Mouse (Mus musculus): ENCODE measurements at regions not wholly inside any gene's neighbourhood (a gene's known extent, or its start where the extent isn't known, plus 50 kb on each side); places are given as distances from the start of the nearest gene placed in this dataset.

DNA sequence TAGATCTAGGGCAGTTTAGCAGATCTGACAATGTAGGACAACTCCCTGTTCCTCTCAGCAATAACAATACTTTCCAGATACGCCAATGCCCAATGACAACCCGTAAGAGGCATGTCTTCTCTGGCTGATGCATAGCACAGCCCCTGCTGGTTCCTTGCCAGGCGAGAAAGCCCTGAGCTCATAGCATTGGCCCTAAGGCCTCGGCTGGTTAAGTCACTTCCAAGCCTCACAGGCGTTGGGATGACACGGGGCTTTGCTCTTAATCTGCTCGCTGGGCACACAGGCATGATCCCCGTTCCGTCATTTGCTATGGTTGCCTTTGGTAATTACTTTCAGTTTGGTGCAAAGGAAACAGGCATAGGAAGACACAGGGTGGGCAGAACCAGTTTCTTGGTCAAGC is 111.0 kb upstream of the Sulf2 start:
- TF ChIP-seq CTCF (IDR thresholded peaks at IDR 0.05; ENCODE audit: low read depth) (no peak), EP300 (IDR thresholded peaks at IDR 0.05; ENCODE audit: low read depth) (no peak)
